Mouse (Mus musculus) frontal cortex, adult (tissue): ENCODE data around the gene Bcas1.

Experiments used
- ATAC-seq: cut with Nextera tagmentation; 2 replicates; pipeline ENCODE4 v1.9.2; 2017; ENCODE audit warnings: mild to moderate bottlenecking, moderate library complexity, mixed read lengths; ENCODE audit not compliant: low TSS enrichment

Gene Bcas1

DNA sequence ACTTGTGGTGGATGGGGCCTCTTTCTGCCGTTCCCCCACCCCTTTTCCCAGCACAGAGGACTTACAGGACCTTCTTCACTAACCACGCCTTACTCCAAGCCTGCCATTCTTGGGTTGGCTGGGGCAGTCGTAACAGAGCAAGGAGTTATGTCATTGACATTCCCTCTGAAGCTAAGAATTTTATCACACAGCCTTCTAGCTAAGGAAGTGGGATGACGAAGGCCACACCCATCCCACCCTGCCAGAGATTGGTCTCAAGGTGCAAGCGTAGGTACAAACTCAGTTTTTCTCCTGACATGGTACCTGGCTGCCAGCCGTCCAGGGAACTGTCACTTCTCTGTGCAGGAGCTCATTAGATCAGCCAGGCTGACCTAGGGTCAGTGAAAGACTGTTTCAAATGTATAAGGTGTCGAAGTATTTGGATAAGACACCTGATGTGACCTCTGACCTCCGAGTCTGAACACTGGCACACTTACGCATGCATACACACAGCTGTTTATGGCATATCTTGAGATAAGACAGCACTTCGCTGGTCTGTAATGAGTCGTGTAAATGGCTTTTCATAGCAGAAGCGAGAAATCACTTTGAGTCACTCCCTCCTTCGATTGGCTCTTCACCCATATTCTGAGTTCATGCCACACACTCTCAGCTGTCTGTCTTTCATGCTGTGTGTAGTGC is 117.2 kb downstream of the Bcas1 start:
- ATAC-seq = no peak

DNA sequence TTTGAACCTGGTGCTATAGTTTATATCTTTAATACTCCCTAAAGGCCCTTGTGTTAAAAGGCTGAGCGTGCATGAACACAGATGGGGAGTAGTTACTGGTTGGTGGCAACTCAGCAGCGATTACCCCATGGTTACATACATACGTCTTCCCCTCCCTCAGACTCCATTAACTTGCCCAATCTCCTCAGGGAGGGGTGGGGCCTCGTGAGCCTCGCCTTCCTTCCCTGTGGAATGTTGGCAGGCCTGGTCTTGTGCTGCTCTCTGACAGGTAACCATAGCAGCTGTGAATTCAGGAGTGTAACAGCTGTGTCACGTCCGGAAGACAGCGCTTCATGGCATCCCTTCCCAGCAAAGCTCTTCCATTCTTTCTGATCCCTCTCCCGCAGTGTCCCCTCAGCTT is 118.7 kb downstream of the Bcas1 start:
- ATAC-seq = no peak

DNA sequence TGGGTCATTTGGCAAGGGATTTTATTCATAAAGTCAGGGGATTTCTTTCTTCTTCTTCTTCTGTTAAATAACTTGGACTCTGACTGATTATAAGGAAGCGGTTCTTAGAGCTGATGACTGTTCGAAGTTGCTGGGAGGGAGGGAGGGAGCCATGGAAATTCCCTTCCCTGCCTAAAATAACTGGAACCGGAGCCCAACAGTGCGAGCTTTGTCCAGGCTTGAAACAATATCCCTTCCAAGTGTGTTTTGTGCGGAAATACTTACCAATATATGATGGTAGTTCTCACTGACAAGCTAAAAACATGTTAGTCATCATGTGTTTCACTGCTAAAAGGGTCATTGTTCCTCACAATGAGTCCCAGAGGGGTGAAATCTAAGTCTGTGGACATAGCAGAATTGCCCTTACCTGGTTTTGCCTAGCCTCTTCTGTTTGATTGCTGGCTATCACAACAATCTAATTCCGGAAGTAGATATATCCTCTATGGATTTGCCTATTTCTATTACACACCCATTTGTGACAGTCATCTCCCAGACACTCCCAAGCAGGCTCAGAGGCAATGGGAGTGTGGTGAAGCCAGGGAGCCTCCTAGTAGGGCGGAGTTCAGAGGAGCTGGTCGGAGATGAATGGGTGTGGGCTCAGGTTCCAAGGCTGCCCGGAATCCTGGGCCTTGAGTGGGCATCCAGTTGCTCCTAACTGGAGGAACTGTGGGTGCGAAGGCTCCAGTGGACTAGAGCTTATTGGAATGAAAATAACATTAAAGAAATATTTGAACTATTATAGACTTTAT is 119.4 kb downstream of the Bcas1 start:
- ATAC-seq = no peak

DNA sequence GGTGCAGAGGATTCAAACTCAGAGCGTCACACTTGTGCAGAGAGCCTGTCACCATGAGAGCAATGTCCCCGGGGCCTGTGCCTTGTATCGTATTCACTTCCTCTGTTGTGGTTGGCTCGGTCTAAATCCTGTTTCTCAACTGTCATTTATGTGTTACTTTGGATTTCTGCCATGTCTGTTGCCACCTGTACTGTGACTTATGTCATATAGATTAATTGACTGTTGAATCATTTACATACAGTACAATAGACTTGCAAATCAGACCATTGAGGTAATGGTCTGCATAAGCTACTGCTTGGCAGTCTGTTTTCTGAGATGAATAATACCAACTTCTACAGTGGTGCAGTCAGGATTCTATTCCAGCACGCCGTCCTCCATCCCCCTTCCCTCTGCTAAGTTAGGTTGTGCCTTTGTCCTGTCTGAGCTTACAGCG is 120.0 kb downstream of the Bcas1 start:
- no peak for ATAC-seq

DNA sequence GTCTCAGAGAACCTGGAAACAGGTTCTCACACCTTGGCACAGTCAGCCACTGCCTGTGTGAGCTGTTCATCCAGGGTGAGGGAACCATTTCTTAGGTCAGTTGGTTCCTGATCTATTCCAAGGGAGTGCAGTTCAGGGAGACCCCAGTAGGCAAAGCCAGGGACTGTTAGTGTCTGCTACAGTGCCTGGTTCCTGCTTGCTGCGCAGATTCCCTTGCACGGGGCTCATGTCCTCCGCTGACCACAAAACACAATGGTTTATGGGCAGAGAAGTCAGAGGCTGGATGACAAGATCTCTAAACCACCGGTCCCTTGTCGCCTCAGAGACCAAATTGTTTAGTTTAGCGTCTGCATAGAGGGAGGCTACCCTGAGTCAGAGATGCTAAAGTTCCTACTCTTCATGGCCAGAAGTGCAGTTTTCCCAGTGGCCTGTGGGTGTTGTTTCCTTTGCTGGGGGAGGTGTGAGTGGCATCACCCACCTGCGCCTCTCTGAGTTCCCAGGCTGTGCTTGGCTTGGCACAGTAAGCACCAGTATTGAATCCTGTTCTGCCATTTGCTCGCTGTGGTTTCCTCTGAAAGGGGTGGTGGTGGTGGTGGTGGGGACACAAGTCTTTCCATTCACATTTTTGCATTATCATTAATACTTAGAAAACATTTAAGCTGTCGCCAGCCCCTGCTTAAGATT is 120.9 kb downstream of the Bcas1 start:
- ATAC-seq = no peak

DNA sequence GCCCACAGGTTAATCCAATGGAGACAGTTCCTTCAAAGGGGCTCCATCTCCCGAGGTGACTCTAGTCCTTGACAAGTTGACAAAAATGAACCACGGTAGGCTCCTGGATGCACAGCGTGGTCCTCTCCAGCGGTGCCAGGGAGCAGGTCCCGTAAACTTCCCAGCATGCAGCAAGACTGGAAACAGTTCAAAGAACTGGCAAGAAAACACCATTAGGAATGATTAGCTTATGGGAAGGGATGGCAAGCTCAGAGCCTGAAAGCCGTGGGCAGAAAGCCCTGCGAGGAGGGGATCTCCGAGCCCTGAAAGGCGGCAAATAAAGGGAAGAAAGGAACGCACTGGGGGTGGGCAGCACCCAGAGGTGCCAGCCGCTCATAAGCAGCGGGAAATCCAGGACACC is 122.9 kb downstream of the Bcas1 start:
- peak; percentile 31; the same call in 1 of the 2 replicates for ATAC-seq

DNA sequence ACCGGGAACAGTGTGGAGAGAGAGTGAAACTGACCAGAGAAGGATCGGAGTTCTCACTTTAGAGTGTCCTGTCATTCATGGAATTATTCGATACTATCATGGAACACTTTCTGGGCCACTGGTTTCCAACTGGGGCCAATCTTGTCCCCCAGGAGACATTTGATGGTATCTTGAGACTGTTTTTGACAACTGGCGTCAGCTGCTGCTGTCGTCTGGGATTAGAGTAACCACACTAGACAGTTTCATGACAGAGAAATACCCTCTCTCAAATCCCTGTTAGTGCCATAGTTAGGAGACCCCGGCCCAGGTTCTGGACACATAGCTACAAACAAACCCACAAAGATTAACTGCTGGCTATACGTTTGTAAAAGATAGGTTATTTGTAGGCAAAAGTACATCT is 124.0 kb downstream of the Bcas1 start:
- no peak for ATAC-seq

DNA sequence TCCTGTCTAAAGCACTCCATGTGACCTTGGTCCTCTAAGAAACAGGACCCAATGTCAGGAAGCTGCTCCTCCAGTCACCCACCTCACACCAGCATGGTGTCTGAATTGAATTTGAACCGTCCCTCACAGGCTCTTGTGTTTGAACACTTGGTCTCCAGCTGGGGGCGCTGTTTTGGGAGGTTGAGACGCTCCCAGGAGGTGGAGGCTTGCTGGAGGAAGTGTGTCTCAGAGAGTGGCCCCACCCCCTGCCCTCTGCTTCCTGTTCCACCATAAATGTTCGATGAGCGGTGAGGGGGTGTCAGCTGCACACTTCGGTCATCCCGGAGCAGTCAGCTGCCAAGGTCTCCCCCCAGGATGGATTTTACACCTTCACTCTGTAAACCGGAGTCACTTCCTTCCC is 124.8 kb downstream of the Bcas1 start:
- ATAC-seq = no peak
